Mouse (Mus musculus) fibroblast of lung, adult 2 months (primary cell): ENCODE data around the gene Slc16a6.

Source experiments
- DNase-seq: peaks from one replicate; pipeline ENCODE4 v3.0.0-alpha.2; 2011; ENCODE audit warnings: low read depth

The Slc16a6 gene

DNA sequence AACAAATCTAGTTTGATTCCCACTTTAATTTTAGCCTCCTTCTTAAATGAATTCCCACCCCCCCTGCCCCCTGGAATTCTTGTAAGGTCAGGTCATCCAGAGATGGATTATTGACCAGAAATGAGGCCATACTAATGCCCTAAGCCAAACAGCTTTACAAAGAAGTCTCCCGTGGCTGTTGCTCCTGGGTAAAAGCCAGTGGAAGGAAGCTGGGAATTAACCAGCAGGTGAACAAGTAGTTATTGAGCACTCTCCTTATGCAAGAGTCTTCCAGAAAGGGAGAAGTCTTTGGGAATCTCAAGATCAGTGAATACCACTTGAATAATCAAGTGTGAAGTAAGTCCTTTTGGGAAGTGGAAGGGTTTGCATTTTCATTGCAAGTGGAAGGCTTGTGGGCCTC lies 13.7 kb upstream of the Slc16a6 start:
- DNase-seq = no peak

DNA sequence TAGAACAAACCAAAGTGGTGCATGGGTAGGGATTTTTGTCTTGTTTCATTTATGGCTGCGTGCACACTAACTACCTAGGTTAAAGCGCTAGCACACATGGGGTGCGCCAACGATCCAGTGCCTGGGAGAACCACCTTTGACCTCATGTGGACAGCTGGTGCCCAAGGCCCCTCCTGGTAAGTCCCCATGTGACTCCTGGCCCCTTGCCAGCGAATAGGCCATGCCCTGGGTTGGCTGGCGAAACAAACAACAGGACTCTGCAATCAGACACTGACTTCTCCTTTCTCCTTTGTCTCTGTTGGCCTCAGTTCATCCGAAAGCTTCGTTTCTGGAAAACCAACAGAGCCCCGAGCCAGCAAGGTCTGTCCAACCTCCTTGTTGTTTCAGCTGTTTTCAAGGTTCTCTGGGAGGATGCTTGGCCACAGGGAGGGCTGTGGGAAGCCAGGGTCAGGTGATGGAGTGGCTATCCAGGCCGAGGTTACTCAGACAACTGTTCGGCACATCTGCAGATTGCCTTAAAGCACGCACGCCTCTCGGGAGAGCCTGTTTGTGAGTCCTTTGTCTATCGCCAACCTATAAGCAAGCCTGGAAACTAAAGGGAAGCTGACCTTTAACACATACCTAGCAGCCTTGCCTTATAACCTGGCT lies 12.1 kb upstream of the Slc16a6 start:
- DNase-seq = no peak

DNA sequence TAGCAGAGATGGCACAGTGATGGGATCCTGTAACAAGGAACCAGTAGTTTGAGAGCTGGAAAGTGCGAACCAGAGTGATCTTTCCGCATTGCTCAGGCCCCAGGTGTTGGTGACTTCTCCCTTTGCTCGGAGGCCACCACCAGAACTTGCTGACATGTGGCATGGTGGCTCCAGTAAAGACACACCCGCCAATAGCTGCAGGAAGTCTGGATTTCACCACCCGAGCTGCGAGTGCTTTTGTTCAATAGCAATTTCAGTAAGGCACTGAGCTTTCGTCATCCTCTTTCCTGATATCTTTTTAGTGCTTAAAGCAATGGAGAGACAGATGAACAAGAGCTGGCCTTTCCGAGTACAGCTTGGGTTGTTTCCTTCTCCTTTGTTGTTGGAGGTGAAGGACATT lies 7.0 kb upstream of the Slc16a6 start:
- DNase-seq = no peak

DNA sequence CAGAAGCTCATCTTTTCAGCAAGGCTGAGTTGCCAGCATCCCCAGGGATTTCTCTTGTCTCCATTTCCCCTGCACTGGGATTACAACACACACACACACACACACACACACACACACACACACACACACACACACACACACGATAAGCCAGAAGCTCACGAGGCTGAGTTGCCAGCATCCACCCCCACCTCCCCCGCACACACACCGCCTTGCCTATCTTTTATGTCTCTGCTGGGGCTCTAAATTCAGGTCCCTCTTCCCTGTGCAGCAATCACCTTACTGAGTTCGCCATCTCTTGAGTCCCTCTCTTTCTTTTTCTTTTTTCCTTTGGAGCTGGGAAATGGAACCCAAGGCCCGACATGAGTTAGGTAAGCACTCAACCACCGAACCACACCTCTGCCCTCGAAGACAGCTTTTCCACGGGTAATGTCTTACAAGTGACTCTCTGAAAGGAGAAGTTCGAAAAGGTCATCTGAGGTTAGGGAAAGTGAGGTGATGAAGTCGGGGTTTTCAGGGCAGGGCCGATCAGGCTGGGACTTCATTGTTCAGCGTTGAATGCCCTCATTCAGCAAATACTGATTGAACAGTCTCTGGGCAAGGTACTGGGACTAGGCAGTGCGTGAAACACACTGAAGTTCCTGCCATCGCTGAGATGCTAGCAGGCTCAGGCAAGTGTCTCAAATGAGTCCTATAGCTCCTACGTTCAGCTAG lies 6.3 kb upstream of the Slc16a6 start:
- no peak for DNase-seq

DNA sequence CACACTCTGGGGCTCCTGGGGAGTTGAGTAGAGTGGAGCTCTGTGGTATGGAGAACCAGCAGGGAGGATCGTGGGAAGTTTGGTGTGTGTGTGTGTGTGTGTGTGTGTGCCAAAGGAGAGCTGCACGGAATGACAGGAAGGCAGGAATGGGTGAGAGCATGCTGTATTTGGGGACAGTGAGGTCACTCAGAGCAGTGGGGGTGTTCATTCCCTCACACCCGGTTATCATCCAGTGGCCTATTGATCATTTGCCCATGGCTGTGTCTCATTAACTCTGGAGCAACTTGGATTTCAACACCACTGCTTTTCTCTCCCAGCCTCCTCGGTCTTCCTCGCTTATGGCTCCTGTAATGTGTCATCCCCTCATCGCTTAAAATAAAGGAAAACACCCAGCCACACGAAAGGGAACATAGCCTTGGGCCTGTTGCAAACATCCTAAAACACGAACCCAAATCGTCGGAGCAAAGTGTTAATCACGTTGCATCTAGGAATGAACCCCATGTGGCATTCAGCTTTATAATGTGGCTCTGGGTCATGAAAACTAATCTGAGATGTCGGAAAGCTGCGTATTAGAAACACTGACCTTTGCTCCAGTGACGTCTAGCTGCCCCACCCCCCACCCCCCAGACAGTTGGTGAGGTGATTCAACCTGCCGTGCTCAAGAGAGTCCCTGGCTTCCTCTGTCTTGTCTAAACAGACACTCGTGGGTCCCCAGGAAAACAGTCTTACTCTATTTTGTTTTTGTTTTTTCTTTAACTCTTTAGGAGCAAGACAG lies 4.4 kb upstream of the Slc16a6 start:
- DNase-seq = no peak

DNA sequence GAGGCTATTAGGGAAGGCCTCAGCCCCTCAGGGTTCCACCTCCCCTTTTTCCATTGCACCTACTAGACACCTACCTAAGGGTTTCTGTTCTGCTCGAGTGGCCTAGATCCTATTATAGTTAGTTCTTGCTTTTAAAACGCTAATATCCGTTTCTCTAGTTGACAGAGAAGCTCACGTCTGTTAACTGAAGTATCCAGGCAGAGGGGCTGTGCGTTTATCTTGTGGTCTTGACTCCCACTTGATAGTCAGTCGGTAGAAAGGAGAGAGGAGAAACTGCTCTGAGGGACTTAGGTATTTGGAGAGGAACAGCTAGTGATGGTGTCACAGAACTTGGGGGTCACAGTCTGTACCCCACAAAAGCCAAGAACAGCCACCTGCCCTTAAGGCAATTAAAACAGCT lies 3.3 kb upstream of the Slc16a6 start:
- DNase-seq = no peak

DNA sequence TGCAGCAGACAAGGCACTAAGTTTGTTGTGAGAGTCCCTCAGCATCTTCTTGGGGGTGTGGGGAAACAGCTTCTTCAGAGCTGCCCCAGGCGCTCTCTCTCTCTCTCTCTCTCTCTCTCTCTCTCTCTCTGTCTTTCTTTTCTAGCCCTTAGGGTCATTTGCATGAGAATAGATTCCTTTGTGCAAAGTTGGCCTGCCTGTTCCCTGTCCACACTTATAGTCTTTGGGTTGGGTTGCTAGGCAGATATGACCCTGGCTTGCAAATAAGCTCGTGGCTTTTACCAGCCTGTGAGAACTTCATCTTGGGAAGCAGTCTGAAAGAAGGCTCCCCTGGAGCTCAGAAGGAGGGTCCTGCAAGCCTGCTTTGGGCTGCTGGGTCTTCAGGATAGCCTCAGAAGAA lies 2.8 kb upstream of the Slc16a6 start:
- no peak for DNase-seq

DNA sequence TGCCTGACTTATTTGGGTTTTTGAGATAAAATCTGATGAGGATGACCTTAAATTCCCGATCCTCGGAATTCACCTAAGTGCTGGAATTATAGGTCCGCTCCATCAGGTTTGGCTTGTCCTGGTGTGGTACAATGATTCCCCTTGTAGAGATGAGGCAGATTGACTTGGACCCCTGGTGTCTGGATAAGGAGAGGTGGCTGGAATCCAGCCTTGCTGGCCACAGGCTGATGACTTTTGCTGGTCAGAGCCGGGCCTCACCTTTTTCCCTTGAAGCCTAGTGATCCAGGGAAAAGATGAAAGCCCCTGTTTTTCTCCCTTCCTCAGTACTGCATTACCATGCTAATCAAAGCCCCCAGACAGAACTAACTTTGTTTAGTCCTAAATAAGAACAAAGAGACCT lies 2.3 kb upstream of the Slc16a6 start:
- DNase-seq = no peak

DNA sequence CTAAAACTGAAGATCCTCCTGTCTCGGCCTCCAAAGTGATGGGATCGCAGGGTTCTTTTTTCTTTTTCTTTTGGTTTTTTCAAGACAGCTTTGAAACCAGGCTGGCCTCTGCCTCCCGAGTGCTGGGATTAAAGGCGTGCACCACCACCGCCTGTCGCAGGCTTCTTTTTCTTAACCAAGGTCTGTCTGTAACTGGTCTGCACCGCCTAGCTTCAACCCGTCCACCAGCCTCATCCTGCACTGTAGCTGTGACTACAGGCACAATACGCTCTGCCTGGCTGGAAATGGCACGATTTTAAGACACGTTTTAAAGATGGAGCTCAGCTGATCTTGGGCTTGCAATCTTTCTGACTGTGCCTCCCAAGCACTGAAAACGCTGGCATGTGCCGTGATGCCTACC lies 1.4 kb upstream of the Slc16a6 start:
- DNase-seq = no peak

DNA sequence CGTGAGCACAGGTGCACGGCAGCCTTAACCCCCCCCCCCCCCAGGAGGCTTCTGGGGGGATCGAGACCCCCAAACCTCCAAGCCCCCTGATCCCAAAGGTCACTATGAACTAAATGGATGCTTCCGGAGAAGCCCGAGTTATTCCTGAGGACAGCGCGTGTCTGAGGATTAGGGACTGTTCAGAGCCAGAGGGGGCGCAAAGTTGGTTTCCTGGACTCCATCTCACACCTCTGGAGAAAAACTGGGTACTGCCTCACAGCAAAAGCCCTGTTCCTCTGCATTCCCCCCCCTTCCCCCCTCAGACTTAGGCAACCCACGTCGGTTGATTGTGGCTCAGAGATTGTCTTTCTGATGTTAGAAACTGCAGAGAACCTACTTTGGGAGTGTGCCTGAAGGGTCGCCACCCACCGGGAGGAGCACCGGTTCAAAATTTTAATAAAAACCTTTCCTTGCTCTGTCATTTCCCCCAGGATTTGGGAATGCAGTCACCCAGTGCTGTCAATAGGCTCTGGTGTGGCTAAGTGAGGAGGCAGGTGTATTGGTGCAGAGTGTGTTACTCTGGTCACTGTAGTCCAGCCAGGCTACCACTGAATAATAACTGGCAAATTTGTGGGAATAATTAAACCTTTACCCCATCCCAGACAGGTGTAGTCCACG lies 816 bp upstream of the Slc16a6 start:
- DNase-seq = no peak

DNA sequence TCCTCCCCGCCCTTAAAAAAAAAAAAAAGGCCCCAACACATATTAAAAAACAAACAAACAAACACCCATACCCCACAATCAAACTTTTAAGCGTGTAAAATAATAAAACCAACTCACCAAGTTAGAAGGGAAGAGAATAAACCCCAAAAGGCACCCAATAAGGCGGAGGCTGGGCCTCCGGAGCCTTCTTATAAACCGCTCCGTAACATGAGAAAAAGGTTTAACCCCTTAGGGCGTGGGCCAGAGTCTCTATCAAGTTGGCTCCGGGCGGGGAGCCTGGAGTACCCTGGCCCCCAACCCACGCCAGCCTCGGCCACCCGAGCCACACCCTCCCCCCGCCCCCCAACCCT lies 602 bp downstream of the Slc16a6 start:
- no peak for DNase-seq

DNA sequence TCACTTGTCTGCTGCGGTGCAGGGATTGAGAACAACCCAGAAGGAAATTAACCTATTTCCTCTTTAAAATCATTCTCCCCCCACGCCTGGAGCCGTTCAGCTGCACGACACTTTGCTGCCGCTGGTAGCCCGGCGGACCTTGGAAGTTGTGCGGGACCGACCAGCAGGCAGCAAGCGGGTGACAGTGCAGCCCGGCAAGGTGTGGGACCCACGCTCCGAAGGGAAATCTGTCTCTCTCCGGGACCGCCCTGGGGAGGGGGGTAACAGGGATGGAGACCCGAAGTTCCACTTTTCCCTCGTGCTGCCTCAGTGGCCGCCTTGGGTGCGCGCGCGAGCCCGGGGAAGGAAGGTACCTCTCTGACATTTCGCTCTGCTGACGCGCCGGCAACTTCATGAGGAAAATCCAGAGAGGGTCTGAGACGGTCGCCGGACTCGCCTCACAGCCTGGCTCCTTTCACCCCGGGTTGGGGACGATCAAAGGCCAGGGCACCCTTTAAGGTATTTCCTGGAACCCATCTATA lies 1.2 kb downstream of the Slc16a6 start:
- no peak for DNase-seq

DNA sequence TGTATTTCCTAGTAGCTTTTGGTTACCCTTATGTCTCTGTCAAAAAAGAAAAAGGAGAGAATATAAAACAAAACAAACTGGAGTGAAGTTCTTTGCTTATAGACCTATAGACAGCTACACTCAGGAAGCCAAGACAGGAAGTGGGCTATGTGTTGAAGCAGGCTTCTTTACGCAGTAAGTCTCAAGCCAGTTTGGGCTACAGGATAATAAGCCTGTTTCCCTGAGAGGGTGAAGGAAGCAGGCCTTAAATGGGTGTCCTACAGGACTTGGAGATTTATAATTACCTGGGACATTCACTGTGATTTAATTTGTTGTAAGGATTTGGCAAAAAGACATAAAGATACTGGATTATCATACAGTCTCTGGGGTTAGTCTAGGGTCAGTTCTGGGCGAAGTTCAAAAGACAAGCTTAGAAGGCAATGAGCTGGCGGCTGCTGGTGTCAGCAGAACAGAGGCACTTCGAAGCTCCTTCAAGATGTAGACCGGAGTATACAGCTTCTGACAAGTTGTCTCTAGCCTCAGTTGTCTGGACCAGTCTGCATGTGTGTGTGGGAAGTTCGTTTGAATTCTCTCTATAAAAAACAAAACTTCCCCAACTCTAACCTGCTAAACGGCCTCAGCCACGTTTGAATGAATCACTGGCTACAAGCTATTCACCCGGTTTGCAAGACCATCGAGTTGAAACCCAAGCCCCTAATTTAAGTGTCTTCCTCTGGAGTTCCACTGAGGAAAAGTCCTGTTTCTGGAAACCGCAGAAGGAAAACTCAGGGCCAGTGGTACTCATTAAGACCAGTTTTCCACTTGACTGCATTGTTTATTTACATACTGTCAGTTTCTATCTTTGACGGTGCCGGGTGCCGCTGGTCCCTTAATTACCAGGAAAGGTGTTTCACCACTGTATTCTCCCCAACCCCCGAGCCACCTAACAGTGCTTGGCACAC lies 2.2 kb downstream of the Slc16a6 start:
- DNase-seq = no peak

DNA sequence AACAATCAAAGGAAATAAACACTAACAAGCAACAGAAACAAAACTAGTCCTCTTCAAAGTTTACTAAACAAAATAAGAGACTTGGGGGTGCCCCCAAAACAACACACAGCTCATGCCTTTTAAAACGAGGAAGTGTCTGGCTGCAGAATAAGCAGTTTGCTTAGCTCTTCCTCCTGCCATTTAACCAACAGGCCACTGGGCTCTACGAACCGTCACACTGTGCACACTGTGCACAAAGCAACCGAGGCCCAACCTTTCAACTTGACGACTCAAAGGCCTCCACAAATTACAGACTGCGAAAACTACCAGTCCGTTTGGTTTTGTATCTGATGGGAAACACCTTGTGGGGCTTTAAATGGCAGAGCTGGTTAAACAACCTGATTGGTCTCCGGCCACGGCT lies 3.2 kb downstream of the Slc16a6 start:
- no peak for DNase-seq

DNA sequence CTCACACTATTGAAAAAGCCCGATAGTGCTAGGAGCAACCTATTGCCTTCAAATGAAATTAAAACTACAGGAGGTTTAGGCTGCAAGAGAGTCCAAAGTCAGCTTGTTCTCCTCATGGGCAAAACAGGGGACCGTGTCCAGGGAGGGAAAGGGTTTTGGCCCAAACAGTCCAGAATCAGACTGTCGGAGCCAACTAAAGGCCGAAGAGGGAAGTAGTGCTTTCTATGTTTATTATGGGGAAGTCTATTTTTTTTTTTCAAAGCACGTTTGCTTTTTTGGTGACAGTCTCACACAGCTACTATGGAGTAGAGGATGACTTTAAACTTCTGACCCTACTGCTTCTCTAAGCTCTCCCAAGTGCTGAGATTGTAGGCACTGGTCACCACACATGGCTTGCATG lies 5.3 kb downstream of the Slc16a6 start:
- DNase-seq = no peak

DNA sequence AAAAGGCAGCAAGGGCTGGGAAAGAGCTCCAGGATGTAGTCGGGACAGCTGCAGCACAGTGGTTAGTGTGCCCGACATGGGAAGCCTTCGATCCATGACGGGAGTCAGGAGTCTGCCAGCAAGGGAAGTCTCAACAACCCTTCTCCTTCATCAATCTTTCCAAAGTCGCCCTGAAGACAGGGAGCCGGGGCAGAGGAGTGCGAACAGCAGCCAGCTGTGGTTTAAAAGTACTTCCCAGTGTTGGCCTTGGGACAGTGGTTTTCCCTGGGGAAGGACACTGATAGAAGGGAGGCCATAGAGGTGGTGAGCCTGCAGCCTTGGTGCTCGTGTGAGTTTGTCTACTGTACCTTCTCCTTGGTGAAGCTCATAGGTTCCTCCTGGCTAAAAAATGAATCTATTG lies 6.4 kb downstream of the Slc16a6 start:
- no peak for DNase-seq

DNA sequence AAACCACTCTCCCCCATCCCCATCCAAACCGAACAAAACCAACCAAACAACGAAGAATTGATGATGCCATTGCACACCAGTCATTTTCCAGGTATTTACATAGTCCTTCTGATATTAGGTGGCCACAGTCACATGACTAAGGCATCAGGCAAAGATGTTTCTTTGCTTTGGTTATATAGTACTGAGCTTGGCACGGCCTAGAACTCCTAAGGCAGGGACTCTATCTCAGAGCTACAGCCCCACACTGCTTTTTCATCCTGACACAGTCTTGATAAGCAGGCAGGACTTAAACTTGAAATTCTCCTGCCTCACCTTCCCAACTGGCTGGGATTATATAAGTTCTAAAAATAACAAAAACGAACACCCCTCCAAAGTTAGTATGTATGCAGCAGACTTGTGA lies 8.3 kb downstream of the Slc16a6 start:
- no peak for DNase-seq

DNA sequence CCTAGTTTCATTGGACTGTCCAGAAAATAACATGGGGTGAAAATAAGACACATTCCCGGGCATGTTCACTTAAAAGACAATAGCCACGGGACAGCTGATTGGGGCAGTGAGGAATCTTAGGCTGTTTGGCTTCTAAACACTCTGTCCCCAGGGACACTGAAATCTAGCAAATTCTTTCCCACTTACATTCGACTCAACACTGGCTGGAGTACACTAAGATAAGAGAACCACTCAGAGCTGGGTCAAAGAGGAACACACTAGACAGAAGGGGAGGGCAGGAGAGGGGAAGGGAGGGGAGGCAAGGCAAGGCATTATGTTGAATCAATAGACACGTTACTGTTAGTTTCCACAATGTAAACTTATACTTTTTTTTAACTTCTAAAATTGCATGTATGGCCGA lies 12.8 kb downstream of the Slc16a6 start:
- no peak for DNase-seq

DNA sequence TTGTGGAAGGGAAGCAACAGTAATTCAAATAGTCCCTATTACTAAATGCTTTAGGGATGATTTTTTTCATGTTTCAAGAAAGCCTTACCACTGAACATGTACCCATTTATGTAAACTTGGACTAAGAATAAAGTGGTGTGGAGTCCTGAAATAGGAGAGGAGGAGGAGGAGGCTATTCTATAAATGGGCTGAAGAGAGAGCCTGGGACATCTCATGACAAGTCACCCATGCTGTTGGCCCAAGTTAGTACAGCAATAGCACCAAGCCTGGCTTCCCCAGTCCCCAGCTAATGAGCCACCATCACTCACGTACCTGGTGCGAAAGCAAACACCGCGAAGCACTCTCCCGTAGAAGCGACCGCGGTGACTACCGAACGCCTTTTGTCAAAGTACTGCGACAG lies 15.2 kb downstream of the Slc16a6 start:
- DNase-seq = no peak

DNA sequence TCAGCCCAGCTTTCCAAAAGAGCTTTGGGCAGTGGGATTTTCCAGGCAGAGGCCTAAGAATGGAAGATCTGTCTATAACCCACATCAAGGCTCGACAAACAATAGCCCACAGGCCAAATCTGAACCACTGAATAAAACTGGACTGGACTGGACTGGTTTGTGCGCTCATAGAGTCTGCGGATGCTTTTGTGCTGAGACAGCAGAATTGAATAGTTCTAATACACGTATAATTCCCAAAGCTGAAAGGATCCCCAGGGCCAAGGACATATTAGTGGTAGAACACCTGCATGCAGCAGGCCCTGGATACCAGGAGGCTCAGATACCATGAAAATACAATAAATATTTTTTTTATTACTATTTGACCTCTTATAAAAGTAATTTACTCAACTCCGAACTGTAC lies 17.1 kb downstream of the Slc16a6 start:
- DNase-seq = no peak

DNA sequence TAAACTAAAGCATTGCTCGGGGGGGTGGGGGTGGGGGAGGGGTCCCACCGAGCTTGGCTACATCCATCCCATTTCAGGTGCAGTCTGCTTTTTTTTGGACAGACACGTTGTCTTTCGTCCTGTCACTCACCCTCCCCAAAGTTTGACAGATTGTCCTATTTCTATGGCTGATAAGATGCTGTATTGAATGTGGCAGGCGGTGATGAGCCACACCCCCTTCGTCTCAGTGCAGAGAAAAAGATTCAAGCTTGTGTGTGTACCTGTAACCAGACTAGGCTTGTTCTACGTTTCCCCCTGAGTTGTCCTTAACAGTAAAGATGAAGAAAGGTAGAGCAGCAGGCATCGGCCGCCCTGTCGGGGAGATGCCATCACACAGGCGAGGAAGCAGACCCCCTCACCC lies 22.2 kb downstream of the Slc16a6 start:
- no peak for DNase-seq
